Mouse (Mus musculus): ENCODE measurements around the gene Nuf2. TPM values are rescaled to one million over a fixed set of nuclear protein-coding genes. Genes with fewer than 3 reads are reported as not detected.

Nuf2 gene
- polyA plus RNA-seq, 1 experiment: 29.8 TPM

GRCm38 (mm10) chr1:169467791-169468190 lies 63.5 kb downstream of the Nuf2 start:
- no peaks in the 10 kb centered on the region for H3K79me3 ChIP-seq (ENCODE audit: low read depth)
- no peaks in the 10 kb centered on the region for H3K36me3 ChIP-seq (ENCODE audit: control insufficient read depth, insufficient read depth)
- TF ChIP-seq MAX (IDR thresholded peaks at IDR 0.05): no peak
- no peak for TF ChIP-seq FOSL1 (IDR thresholded peaks at IDR 0.05; ENCODE audit: insufficient read depth, low read length, poor library complexity, severe bottlenecking)
- TF ChIP-seq USF1 (IDR thresholded peaks at IDR 0.05; ENCODE audit: low read depth): no peak
- TF ChIP-seq MYOG (IDR thresholded peaks at IDR 0.05; ENCODE audit: control insufficient read depth, extremely low read depth, insufficient read length): no peak
- TF ChIP-seq MYOD1 (IDR thresholded peaks at IDR 0.05; ENCODE audit: control insufficient read depth, insufficient read length, low read depth): no peak
- TF ChIP-seq CTCF (IDR thresholded peaks at IDR 0.05; ENCODE audit: control insufficient read depth, insufficient read depth, insufficient read length): no peak
- TF ChIP-seq CEBPB (IDR thresholded peaks at IDR 0.05; ENCODE audit: low read depth): no peak
- H3K27me3 ChIP-seq (ENCODE audit: control insufficient read depth, insufficient read depth, insufficient read length): no peaks in the 10 kb centered on the region
- H3ac ChIP-seq (ENCODE audit: control insufficient read depth, insufficient read length, low read depth): no peak overlapping the region
- no peak overlapping the region for H3K4me3 ChIP-seq (ENCODE audit: insufficient read depth, poor library complexity, severe bottlenecking)
- no peaks in the 10 kb centered on the region for H3K79me2 ChIP-seq (ENCODE audit: control insufficient read depth, insufficient read depth)

- no peaks in the 10 kb centered on the region for H3K36me3 ChIP-seq (ENCODE audit: control insufficient read depth, insufficient read depth)
Observed at GRCm38 (mm10) chr1:169462386-169463115, 68.7 kb downstream of the Nuf2 start.

GRCm38 (mm10) chr1:169459071-169459782 lies 72.0 kb downstream of the Nuf2 start:
- no peaks in the 10 kb centered on the region for H3K27me3 ChIP-seq (ENCODE audit: control insufficient read depth, insufficient read depth, insufficient read length)
- TF ChIP-seq CEBPB (IDR thresholded peaks at IDR 0.05; ENCODE audit: low read depth): no peak
- TF ChIP-seq CTCF (IDR thresholded peaks at IDR 0.05; ENCODE audit: control insufficient read depth, insufficient read depth, insufficient read length): peak; percentile 27
- TF ChIP-seq USF1 (IDR thresholded peaks at IDR 0.05; ENCODE audit: low read depth): no peak
- no peak for TF ChIP-seq MAX (IDR thresholded peaks at IDR 0.05)
- no peak overlapping the region for H3K4me3 ChIP-seq (ENCODE audit: insufficient read depth, poor library complexity, severe bottlenecking)
- H3K79me2 ChIP-seq (ENCODE audit: control insufficient read depth, insufficient read depth): no peaks in the 10 kb centered on the region
- no peaks in the 10 kb centered on the region for H3K36me3 ChIP-seq (ENCODE audit: control insufficient read depth, insufficient read depth)
- no peaks in the 10 kb centered on the region for H3K79me3 ChIP-seq (ENCODE audit: low read depth)
- H3ac ChIP-seq (ENCODE audit: control insufficient read depth, insufficient read length, low read depth): no peak overlapping the region

More at GRCm38 (mm10) chr1:169462386-169463115, 68.7 kb downstream of the Nuf2 start:
- H3K4me3 ChIP-seq (ENCODE audit: insufficient read depth, poor library complexity, severe bottlenecking): no peak overlapping the region
- no peak overlapping the region for H3ac ChIP-seq (ENCODE audit: control insufficient read depth, insufficient read length, low read depth)
- TF ChIP-seq CTCF (IDR thresholded peaks at IDR 0.05; ENCODE audit: control insufficient read depth, insufficient read depth, insufficient read length): no peak
- TF ChIP-seq USF1 (IDR thresholded peaks at IDR 0.05; ENCODE audit: low read depth): no peak
- no peak for TF ChIP-seq MYOD1 (IDR thresholded peaks at IDR 0.05; ENCODE audit: control insufficient read depth, insufficient read length, low read depth)
- TF ChIP-seq CEBPB (IDR thresholded peaks at IDR 0.05; ENCODE audit: low read depth): no peak
- TF ChIP-seq FOSL1 (IDR thresholded peaks at IDR 0.05; ENCODE audit: insufficient read depth, low read length, poor library complexity, severe bottlenecking): no peak
- no peak for TF ChIP-seq MAX (IDR thresholded peaks at IDR 0.05)
- no peak for TF ChIP-seq MYOG (IDR thresholded peaks at IDR 0.05; ENCODE audit: control insufficient read depth, extremely low read depth, insufficient read length)
- no peaks in the 10 kb centered on the region for H3K27me3 ChIP-seq (ENCODE audit: control insufficient read depth, insufficient read depth, insufficient read length)
- no peaks in the 10 kb centered on the region for H3K79me3 ChIP-seq (ENCODE audit: low read depth)
- no peaks in the 10 kb centered on the region for H3K79me2 ChIP-seq (ENCODE audit: control insufficient read depth, insufficient read depth)

Other genes with a start within 250 kb of the Nuf2 start
- 0.08 TPM for gene Rgs5, start 124.0 kb upstream of the Nuf2 start, polyA plus RNA-seq (2012; fragmentation: generic; extraction: Trizol)
- gene Rgs4, start 216.2 kb upstream of the Nuf2 start, polyA plus RNA-seq (2012; fragmentation: generic; extraction: Trizol): 1.1 TPM

Measured in C2C12 (cell line).